Mouse (Mus musculus): Measurements from ENCODE around the gene Clpb.
A peak's percentile ranks its signal among the peaks of the same experiment; 100 is the strongest.

Clpb gene

DNA sequence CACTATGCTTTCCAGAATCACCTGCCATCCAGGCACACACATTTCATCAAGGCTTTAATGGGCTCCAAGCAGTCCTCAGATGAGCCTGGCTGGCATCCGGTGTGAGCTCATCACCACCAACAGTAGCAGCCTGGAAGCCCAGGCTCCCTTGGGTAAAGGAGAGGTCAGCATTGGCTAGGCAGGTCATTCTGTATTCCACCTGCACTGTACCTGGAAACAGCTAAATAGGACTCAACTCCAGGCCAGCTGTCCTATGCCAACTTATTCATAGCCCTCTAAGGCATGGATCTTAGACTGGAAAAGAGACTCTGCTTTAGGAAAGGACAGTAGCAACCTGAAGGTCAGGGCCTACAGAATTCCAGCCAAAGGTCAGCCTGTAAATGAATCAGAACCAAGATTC lies 68.7 kb downstream of the Clpb start:
- DNase-seq, result no peak

DNA sequence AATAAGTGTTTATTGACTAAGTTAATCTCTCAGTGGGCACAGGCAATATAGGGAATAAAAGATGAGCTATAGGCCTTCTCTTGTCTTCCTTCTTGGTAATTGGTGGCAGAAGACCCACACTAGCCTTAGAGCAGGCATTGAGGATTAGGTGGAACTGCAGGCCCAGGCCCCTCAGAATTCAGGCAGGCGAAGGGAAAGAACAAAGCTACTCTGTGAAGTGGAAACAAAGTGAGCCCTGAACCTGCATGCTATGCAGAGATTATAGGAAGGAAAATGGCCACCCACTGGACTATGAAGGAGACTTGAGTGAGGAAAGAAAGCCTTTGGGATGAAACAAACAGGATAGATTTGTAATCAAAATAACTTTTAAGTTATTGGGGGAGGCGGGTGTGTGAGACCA lies 69.6 kb downstream of the Clpb start:
- DNase-seq, result no peak

DNA sequence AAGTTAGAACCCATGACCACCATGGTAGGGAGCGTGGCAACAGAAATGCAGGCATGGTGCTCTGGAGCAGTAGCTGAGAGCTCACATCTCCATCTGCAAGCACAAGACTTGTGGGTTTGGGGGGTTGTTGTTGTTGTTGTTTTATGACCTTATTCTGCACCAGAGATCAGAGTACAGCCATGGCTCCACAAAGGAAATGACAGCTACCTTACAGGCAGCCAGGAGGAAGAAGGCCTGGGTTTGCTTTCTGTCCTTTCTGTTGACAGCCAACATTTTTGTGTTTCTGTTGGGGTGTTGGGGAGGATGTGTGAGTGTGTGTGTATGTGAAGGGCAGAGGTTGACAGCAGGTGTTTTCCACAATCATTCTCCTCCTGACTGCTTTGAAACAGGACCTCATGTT lies 71.9 kb downstream of the Clpb start:
- DNase-seq, result no peak

DNA sequence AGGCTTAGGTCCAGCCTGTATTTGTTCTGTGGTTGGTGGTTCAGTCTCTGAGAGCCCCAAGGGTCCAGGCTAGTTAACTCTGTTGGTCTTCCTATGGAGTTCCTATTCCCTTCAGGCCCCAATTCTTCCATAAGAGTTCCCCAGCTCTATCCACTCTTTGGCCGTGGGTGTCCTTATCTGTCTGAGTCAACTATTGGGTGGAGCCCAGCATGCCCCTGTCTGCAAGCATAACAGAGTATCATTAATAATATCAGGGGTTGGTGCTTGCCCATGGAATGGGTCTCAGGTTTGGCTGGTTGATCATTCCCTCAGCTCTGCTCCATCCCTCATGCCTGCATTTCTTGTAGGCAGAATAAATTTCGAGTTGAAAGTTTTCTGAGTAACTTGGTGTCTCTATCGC lies 74.3 kb downstream of the Clpb start:
- DNase-seq, result no peak

DNA sequence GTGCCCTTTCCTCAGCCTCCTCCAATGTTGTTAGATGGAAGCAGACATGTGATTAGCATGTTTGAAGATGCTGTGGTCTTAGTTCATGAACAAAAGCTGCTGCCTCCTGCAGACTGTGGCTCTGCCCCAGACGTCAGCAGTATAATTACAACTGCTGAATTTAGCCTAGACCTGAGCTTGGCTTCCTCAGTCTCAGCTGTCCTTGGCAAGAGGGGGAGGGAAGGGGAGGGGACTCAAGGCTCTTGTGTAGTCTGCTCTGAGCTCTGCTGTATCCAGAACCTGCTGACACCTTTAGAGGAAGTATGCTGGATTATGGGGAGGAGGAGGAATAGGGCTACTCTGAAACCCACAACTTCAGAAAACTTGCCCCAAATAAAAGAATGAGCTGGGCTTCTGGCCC lies 76.2 kb downstream of the Clpb start:
- DNase-seq, result no peak

DNA sequence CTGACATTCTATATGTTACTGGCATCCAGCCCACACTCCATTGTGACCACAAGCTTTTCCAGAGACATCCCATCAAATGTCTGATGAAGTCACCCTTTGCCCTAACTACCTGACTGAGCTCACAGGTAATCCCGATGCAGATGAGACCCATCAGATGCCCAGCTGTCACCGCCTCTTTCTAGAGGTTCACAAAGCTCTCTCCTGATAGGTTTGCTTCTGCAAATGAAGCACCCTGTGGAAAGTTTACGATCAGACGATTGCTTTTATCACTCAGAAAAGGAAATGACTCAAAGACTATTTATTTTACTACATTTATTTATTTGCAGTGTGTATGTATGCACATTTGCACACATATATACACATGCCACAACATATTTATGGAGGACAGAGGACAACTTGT lies 80.1 kb downstream of the Clpb start:
- DNase-seq, result no peak

DNA sequence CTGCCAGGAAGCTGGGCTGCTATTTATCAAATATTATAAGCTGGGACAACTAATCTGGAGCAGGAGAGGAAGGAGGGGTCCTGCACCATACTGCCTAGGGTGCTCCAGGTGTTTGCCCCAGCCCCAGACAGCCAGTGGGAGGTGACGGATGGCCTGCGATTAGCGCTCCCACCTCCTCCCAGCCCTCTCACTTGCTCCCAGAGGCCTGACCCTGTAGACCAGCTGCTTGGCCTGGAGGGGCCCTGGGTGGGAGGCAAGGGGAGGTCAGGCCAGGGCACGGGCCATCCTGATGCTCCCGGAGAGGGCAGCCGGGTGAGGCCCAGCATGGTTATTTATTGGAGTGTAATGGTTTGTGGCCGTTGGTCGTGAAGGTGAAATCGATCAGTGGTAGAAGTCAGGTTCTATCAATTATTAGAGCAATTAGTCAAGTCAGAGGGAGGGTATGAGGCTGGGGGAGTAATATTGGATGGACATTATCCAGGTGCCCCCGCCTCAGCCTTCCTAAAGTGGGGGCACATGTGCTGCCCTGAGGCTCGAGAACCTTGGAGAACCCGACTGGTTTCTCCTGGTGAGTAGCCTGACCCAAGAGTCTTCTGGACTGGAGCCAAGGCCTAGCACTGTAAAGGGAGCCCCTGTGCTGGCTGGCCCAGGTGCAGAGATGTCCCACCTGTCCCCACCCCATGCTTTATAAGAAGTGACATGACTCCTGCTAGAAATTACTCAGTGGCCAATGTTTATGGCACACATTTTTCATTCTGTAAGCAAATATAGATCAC lies 83.3 kb downstream of the Clpb start:
- no peak for DNase-seq

DNA sequence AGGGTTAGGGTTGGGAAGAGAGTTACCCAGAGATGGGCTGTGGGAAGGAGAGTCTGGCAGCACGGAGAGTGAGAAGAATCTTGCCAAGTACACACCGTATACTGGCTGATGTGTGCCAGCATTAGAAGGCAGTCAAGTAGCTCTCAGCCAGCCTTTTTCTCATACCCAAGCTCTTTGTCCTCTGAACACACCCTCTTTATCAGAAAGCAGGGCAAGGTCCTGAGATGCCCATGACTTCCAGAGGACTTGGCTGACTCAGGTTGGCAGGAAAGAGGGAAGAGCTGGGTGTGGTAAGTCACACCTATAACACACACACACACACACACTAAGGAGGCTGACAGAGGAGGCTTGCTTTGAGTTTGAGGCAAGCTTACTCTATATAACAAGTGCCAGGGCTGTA lies 86.8 kb downstream of the Clpb start:
- DNase-seq, result no peak

DNA sequence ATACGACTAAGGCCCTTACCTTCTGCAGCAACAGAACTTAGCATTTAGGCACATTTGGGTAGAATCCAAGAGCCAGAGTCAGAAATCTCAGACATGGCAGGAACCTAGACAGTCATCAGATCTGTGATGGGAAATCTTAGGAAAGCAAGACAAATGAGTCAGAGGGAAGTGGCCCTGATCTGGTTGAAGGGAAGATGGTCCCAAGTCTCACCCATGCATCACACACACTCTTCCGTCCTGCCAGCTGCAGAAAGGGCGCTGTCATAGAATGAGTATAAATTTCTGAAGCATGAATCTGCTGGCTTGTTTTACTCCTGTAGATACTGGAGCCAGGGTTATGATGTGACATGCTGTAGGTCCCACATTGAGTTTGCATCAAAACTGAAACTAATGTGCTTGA lies 88.9 kb downstream of the Clpb start:
- no peak for DNase-seq

DNA sequence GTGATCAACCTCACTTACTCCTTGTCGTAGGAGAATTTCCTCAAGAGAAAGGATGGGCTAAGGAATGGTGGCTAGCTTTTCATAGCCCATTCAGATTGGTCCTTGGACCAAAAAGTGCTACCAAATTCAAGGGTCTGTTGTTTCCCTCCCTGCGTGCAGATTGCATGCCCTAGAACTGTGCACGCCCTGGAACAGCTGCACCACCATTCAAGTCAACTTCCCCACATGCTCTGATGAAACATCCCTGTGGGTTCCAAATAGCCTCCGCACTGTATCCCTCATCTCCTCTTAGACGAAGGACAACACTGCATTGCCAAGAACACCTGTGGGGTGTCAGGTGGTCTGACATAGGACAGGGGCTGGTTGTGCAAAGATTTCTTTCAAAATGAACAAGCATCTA lies 90.1 kb downstream of the Clpb start:
- DNase-seq, result no peak

DNA sequence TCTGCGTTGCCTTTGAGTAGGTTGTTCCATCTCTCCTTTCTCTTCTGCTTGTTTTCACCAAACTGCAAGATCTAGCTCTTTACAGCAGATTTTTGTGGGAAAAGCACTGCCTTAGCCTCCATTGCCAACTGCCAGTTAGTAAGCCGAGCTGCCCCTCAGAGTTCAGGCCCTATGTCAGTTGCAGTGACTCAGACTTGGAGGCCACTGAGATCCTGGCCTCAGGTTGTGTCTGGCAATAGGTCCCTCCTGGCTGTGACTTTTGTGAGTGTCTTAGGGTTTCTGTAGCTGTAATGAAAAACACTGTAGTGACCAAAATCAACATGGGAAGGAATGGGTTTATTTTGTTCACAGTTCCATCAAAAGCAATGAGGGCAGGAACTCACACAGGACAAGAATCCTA lies 91.0 kb downstream of the Clpb start:
- DNase-seq, result no peak

DNA sequence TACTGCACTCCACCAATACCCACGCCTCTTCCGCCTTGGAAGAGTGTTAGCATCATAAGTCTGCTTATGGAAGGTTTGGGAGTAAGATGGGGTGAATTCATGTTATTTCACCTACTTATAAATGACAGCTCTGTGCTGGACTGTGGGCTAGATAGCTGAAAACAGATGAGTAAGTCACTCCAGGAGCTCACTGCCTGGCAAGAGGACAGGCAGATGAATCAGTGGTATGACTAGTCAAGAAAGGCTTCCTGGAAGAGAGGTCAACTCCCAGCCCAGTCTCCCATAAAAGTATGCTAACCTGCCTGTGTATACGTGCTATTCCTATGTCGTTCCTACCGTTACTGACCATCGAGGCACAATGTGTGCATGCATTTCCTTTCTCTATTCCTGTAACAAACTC lies 91.9 kb downstream of the Clpb start:
- DNase-seq, result no peak

DNA sequence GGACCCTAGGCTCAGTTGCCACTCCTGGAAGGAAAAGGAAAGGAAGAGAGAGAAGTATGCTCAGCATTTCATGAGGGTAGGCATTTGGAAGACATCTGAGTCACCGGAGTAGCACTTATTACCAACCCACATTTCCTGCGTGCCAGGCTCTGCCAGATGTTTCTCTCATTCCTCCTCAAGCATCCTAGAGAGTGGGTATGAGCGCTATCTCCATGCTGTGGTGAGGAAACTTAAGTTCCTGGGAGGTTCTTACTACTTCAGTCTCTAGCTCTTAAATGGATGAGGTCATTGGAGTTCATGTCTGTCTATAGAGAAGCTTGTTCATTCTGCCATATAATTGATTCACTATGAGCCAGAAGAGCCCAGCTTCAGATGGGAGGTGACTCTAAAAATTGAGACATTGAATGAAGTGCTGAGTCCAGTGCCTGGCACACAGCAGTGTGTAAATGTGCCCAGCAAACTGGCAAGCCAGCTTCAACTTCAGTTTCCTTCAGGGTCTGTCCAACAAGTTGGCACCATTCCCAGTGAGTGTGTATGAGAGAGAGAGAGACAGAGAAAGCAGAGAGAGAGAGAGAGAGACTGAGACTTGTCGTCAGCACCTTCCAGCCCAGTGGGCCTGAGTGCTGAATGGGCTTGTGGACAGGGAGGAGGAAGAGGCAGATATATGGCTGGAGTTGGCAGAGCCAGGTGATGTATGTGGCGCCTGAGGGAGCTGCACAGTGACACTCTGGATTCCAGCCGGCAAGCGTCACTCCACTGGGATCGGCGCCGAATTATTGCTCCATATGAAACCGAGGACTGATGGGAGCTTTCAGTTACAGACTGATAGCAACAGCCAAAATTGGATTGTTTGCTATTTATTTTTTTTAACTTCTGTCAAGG lies 98.7 kb downstream of the Clpb start:
- no peak for DNase-seq

DNA sequence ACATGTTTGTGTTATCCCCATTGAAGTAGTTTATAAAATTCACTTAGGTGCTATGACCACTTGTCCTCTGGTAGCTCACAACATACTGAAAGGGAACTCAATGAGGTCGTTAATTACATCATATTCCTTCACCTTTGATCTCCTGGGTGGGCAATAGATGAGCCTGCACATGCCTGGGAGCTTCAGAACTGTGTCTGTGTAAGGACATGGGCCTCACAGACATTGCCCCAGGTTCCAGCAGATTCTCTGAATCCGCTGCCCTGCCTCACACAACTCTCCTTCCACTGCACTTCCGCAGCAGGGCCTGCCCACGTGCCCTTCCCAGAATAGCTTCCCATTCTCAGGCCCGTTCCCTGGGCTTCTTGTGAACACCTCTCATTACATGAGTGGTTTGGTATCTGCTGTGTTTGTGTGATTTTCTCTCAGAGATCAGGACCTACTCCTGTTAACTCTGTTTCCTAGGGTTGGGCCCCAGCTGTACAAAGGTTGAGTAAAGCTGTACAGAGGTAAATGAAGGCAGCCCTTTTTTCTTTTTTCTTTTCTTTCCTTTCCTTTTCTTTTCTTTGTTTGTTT lies 104.0 kb downstream of the Clpb start:
- DNase-seq, result no peak

DNA sequence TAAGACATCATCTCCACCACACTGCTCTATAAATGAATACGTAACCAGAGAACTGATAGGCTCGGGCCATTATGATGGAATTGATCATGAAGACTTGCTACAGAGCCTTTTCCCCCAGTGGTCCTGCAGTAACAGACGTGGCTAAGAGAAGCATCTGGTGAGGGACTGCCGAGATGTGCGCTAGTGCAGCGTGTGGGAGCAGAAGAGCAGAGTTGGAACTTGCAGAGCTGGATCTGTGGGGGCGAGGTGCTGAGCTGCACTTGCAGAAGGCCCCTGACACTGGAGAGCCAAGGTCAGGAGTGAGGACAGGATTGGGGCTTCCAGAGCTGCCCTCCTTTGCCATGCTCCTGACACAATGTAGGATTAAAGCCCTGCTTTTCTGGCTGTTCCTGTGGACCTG lies 106.6 kb downstream of the Clpb start:
- no peak for DNase-seq

DNA sequence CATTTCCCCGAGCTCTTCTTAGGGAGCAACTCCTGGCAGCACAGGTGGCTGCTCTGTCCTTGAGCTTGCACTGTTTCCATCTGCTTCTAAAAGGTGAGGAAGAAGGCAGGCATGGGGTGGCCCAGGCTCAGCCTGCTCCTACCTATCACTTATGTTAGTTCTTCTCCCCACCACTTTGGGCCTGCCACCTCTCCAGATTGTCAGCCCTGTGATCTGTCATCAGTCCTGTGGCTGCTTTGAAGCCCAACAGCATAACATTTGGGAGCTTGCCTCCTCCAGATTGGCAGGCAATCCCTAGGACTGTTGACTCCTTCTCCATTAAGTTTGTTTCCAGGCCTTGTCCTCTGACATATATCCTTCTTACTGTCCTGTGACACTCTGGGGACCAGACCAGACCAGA lies 108.2 kb downstream of the Clpb start:
- no peak for DNase-seq

DNA sequence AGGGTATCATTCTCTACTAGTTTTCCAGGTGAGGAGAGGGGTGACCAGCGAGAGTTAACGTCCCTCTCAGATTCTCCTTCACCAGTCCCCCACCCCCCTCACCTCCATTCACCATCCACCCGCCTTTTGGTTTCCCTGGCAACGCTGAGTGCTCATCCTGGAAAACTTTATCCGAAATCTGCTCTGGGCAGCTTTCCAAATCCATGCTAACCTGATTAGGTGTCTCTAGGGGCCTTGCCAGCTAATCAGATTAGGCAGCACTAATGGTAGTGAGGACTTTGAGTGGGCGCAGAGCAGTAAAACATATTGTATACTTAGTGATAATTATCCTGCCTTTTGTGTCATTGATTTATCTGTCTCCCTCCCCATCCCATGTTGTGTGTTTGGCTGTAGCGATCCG lies 109.3 kb downstream of the Clpb start:
- no peak for DNase-seq

DNA sequence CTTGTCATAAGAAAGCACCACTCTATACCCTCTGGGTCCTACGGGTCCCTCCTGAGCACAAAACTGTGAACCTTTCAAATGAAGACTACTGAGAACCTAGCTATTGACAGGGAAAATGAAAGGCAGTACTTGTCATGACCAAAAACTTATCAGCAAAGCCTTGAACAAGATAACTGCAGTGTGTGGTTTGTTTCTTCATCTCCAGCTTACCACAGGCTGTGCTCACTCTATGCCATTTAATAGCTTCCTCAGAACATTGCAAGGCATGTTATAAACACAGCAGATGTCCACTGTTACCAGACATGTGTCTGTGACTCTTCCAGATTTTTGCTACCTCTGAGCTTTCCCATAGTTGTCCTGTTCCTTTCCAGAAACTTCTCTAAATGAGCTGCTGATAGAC lies 113.6 kb downstream of the Clpb start:
- no peak for DNase-seq

DNA sequence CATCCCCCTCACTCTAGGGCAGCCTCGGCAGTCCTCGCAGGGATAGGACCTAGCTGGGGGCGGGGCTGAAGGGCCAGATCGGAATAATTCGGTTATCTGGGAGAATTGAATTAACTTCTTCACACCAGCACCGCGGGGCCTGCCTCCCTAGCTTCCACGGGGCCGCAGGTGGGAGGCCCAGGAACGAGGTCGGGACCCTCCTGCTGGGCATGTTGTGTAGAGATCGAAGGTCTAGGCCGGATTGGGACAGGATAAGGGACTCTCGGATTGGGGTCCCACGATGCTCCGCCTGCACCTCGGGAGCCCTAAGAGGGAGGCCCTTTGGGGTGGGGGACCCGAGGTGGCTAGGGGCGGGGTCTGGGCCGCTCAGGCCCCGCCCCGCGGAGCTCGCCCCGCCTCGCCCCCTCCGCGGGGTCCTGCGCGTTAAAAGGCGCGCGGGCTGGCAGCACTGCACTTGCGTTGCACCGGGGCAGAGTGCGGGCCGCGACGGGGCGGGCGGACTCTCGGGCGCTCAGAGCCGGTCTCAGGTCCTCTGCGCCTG lies 154.5 kb downstream of the Clpb start, which contains the start of gene Phox2a:
Phox2a (plus strand) TSS at position 453 of the 541 bp plus-strand sequence.
- no peak for DNase-seq

DNA sequence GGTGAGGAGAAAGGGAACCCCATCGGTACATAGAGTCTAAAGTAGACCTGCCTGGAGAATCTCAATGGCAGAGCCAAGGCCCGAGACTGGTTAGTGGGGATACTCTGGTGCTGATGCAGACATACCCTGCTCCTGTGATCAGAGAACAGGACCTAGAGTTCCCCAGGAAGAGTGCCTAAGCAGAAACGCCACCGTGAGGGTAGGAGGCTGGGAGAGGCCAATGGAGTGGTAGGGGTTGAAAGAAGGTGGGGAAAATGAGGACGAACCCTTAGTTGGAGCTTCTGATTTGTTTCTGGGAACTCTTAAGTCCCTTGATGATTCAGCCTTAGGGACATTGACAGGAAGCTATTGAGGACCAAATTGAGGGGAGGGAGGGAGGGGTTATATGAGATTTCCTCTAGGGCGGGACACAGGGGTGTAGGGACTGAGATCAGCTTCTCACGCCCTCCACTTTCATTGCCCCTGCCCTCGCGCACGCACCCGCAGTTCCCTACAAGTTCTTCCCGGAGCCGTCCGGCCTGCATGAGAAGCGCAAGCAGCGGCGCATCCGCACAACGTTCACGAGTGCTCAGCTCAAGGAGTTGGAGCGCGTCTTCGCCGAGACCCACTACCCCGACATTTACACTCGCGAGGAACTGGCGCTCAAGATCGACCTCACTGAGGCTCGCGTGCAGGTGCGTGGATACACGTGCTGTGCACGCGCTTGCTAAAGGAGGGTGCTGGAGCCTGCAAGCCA lies 157.0 kb downstream of the Clpb start:
- peak; percentile 22 to 43 for DNase-seq

DNA sequence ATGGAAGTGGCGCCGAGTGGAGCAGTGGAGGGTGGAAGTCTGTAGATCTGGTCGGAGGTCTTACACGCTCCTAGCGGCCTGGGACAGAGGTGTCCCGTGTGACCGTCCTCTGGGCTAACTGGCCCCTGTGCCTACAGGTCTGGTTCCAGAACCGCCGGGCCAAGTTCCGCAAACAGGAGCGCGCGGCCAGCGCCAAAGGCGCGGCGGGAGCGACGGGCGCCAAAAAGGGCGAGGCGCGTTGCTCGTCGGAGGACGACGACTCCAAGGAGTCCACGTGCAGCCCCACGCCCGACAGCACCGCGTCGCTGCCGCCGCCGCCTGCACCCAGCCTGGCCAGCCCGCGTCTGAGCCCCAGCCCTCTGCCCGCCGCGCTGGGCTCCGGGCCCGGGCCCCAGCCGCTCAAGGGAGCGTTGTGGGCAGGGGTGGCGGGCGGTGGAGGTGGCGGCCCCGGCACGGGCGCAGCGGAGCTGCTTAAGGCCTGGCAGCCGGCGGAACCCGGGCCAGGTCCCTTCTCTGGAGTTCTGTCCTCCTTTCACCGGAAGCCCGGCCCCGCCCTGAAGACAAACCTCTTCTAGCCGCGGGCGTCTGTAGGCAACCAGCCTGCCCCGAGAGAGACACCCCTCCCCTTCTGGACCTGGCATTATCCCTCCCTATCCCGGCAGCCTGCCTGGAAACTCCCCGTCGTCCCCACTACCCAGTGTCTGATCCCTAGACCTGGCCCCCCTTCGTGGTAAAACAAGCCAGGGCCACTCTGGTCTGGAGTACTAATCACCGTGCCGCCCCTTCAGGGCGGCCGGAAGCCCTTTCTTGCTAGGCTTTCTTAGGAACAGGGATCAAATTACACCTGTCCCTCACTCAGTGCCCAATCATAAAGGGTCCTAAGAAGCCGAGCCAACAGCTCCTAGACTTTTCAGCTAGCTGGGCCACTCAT lies 158.4 kb downstream of the Clpb start:
- DNase-seq, result peak; percentile 42 to 52

Data from B cell, adult 2 months (primary cell).